Mouse (Mus musculus): ENCODE measurements around the gene Exoc8. TPM values are rescaled to one million over a fixed set of nuclear protein-coding genes. Genes with fewer than 3 reads are reported as not detected.

Exoc8 gene
- total RNA-seq, 4 experiments from 2014 or later = 33.0 to 33.4 (median 33.2) TPM

DNA sequence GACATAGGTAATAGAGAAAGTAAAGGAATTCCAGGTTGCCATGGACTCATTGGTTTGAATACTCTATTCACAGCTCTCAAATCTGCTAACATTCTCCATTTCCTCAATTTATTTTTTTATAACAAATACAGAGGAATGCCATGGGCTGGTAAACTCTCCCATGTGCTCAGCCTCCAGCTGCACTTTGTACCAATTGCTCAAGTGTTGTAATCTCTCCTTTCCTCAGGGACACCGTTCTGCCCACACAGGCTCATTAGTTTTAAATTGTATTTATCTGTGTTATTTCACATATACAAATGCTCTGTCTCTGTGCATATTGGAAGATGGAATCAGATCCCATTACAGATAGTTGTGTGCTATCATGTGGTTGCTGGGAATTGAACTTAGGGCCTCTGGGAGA lies 44.0 kb downstream of the Exoc8 start:
- DNase-seq (ENCODE audit: low spot score in 2 of 2) = no peak

- DNase-seq (ENCODE audit: low spot score in 2 of 2) = no peak
These were observed 51.9 kb downstream of the Exoc8 start for GRCm38 (mm10) chr8:124845573-124845972.

DNA sequence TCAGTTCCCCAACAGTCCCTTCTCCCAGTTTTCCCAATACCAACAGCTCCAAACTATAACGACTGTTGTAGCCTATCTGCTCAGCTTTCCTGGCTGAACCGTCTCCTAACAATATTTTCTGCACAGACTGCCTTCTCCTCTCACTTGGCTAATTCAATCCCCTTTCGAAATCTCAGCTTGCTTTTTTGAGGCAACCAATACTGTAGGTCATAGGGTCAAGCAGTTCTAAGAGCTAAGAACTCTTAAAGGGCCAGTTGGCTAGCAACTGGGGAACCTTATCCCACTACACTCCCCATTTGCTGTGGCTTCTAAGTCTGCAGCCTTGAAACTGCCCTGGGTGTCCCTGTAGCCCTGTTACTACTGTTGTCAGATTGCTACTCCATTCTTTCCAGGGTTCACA lies 52.4 kb downstream of the Exoc8 start:
- no peak for DNase-seq (ENCODE audit: low spot score in 2 of 2)

Other genes starting within 250 kb of the Exoc8 start
- gene 2310022B05Rik, start 234.3 kb downstream of the Exoc8 start, total RNA-seq (2022) = 10 to 100 TPM; 68.8 to 73.0 (median 71.5) TPM
- gene Ttc13, start 175.7 kb downstream of the Exoc8 start, total RNA-seq (2022) = 10 to 100 TPM; 38.5 to 42.9 (median 39.3) TPM
- gene Arv1, start 175.6 kb downstream of the Exoc8 start, total RNA-seq (2022) = 10 to 100 TPM; 11.4 to 13.0 (median 11.6) TPM
- 1 to 10 TPM in 2 of 4 experiments, under 1 TPM in 2; 0.28 to 1.6 (median 0.83) TPM for gene Fam89a, start 145.9 kb downstream of the Exoc8 start, total RNA-seq (2022)
- 1 to 10 TPM; 2.2 to 2.3 (median 2.2) TPM for gene Trim67, start 104.6 kb downstream of the Exoc8 start, total RNA-seq (2022)
- 10 to 100 TPM; 55.0 to 63.7 (median 58.4) TPM for gene Gnpat, start 34.7 kb downstream of the Exoc8 start, total RNA-seq (2022)
- 10 to 100 TPM; 17.7 to 20.5 (median 19.6) TPM for gene 2810004N23Rik, start 34.6 kb downstream of the Exoc8 start, total RNA-seq (2022)
- 10 to 100 TPM; 13.9 to 15.9 (median 15.6) TPM for gene Sprtn, start 181 bp upstream of the Exoc8 start, total RNA-seq (2022)
- gene Egln1, start 51.6 kb upstream of the Exoc8 start, total RNA-seq (2022) = 10 to 100 TPM; 58.3 to 63.5 (median 62.1) TPM
- gene Tsnax, start 115.3 kb upstream of the Exoc8 start, total RNA-seq (2022) = 100 to 1,000 TPM; 160 to 172 (median 167) TPM
- 1 to 10 TPM; 1.1 to 2.5 (median 1.9) TPM for gene Disc1, start 156.5 kb upstream of the Exoc8 start, total RNA-seq (2022)

Data from left cerebral cortex, adult 8-10 months (tissue).